Mouse (Mus musculus) kidney, embryonic 16.5 days (tissue): Measurements from ENCODE around the gene Bicral. TPM values are rescaled to one million over a fixed set of nuclear protein-coding genes. Genes with fewer than 3 reads are reported as not detected.

Experiments
- ATAC-seq: fragments of 200-750 bp; cut with Nextera tagmentation; 2 replicates; pipeline ENCODE4 v1.8.0; 2017; ENCODE audit warnings: moderate TSS enrichment; ENCODE audit not compliant: low FRiP score, low TSS enrichment
- H3K27ac ChIP-seq: fragments of 300-500 bp; sonication (generic); 2 replicates; pipeline ENCODE4 v1.5.1; 2014; ENCODE audit warnings: low read length
- H3K27me3 ChIP-seq: fragments of 300-500 bp; sonication (generic); 2 replicates; pipeline ENCODE4 v1.6.1; 2014; ENCODE audit warnings: low read length, control low read depth, mixed read lengths; ENCODE audit not compliant: insufficient read depth
- H3K36me3 ChIP-seq: fragments of 300-500 bp; sonication (generic); 2 replicates; pipeline ENCODE4 v1.6.1; 2014; ENCODE audit warnings: low read length, control low read depth, mixed read lengths; ENCODE audit not compliant: insufficient read depth
- H3K4me1 ChIP-seq: fragments of 300-500 bp; sonication (generic); 2 replicates; pipeline ENCODE4 v1.6.1; 2014; ENCODE audit warnings: low read length, control low read depth, mixed read lengths; ENCODE audit not compliant: insufficient read depth
- H3K4me2 ChIP-seq: fragments of 300-500 bp; sonication (generic); replicated peaks from 2 replicates; pipeline ENCODE4 v1.6.1; 2014; ENCODE audit warnings: low read depth, low read length
- H3K4me3 ChIP-seq: fragments of 300-500 bp; sonication (generic); 2 replicates; pipeline ENCODE4 v1.5.1; 2014; ENCODE audit warnings: mild to moderate bottlenecking, low read length
- H3K9ac ChIP-seq: fragments of 300-500 bp; sonication (generic); replicated peaks from 2 replicates; pipeline ENCODE4 v1.6.1; 2014; ENCODE audit warnings: low read length
- H3K9me3 ChIP-seq: fragments of 300-500 bp; sonication (generic); 2 replicates; pipeline ENCODE4 v1.6.1; 2016; ENCODE audit warnings: low read length, control low read depth
- WGBS: fragments of 180-500 bp; shearing (Covaris S2); extraction: QIAGEN DNeasy Blood & Tissue Kit; methylation state at CpG from one replicate; pipeline ENCODE4 v1.1.7; 2014; 5-methylcytosine and 5-hydroxymethylcytosine counted together
- polyA plus RNA-seq: library from polyadenylated mRNA; unstranded; fragments of >200 nt; fragmentation: Nextera tagmentation; extraction: Ambion mirVana; gene quantifications from 2 replicates; pipeline ENCODE4 v1.2.1, GENCODE M21; 2015

Bicral gene
- polyA plus RNA-seq, 1 experiment from 2014 or later, result 3.2 TPM

DNA sequence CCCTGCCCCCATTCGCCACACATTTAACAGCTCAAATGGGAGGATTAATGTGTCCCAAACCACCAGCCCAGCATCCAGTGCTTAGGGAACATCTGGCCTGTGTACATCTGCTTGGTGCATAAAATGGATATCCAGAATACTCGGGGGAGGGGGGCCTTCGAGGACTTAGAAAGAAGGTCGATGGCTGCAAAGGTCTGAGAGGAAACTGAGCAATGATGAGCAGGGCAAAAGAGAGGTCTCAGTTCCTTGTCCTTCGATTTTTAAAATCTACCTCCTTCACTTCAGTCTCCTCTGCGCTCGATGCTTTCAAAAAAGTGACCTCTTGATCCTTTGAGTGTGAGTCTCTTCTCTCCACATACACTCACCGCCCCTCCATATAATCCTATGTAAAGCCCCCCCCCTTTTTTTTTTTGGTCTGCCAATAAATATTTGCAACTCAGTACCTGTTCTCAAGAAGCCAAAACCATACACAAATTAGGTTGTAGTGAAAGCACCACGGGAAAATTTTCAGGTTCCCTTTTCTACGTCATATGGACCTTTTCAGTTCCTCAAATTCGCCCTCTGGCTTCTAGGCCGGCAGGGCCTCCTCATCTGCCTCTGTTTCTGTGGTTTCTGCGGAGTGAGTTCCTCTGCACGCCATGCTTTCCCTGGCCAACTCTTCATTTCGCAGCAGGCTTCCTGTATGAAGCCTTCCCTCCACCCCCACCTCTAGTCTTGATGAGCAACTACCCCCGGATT is 107.1 kb downstream of the Bicral start:
- H3K4me3 ChIP-seq, result peak overlapping the region; percentile 78
- no peaks in the 10 kb centered on the region for H3K27me3 ChIP-seq
- 0 out of 2 replicates have a peak, but pooled peaks cover 7% of the 10 kb centered on the region for H3K36me3 ChIP-seq
- peak overlapping the region; percentile 81 for H3K4me2 ChIP-seq
- H3K27ac ChIP-seq, result peak overlapping the region; percentile 92
- no peaks in the 10 kb centered on the region for H3K9me3 ChIP-seq
- H3K4me1 ChIP-seq, result peaks cover 11% of the 10 kb centered on the region
- no peak for ATAC-seq
- H3K9ac ChIP-seq, result peak overlapping the region; percentile 83
- 17% methylated on average over 16 of the region's 16 CpGs for WGBS

DNA sequence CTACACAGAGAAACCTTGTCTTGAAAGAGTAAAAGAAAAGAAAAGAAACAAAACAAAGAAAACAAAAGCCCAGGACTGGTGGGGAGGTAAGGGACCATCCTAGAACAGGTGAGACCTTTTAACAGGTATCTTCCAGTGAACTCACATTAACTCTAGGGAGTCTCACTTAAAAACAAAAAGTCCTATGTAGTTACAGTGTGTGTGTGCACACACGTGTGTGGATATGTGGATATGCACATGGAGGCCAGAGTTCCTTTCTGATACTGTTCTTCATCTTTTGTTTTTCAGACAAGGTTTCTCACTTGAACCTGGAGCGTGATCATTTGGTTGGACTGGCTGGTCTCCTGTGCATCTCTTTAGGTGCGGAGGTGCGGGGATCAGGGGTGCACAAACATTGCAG is 107.7 kb downstream of the Bicral start:
- H3K9me3 ChIP-seq, result no peaks in the 10 kb centered on the region
- H3K4me1 ChIP-seq, result peaks cover 11% of the 10 kb centered on the region
- ATAC-seq, result no peak
- no peaks in the 10 kb centered on the region for H3K27me3 ChIP-seq
- H3K4me3 ChIP-seq, result peak overlapping the region; percentile 78
- WGBS, result 81% methylated on average over 4 of the region's 4 CpGs
- no peak overlapping the region for H3K27ac ChIP-seq
- H3K9ac ChIP-seq, result peak overlapping the region; percentile 83
- peak overlapping the region; percentile 81 for H3K4me2 ChIP-seq
- H3K36me3 ChIP-seq, result 0 out of 2 replicates have a peak, but pooled peaks cover 7% of the 10 kb centered on the region

DNA sequence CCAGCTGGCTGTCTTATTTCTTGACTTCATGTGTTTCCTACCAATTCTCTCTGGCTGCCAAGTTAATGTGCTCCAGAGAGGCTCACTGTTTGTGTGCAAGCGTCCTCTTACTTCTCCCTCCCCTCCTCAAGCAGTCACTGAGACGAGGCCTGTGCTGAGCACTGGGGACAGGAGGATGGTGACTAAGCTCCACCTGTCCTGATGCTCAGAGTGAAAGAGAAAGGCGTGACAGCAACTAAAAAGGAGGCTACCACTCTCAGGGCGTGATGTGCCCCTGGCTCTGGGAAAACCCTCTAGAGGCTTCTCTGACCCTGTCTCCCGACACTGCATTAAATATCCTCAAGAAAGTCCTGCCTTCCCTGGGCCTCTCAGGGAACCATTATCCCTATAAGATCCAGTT is 109.0 kb downstream of the Bicral start:
- ATAC-seq, result no peak
- Histone ChIP-seq H3K4me2 (no peak overlapping the region), H3K9me3 (no peaks in the 10 kb centered on the region), H3K27me3 (no peaks in the 10 kb centered on the region), H3K4me1 (peaks cover 11% of the 10 kb centered on the region), H3K27ac (no peak overlapping the region), H3K4me3 (no peak overlapping the region), H3K9ac (no peak overlapping the region), H3K36me3 (0 out of 2 replicates have a peak, but pooled peaks cover 7% of the 10 kb centered on the region)
- WGBS, result 87% methylated on average over 5 of the region's 5 CpGs

Other genes with a start within 250 kb of the Bicral start
- 153 and 157 TPM in 2 replicates for gene Ptk7, start 229.0 kb downstream of the Bicral start, polyA plus RNA-seq
- gene Klc4, start 212.5 kb downstream of the Bicral start, polyA plus RNA-seq, result 49.7 and 58.0 TPM in 2 replicates
- 118 and 123 TPM in 2 replicates for gene Mrpl2, start 212.3 kb downstream of the Bicral start, polyA plus RNA-seq
- 62.2 and 68.2 TPM in 2 replicates for gene Cul7, start 208.1 kb downstream of the Bicral start, polyA plus RNA-seq
- 69.2 and 69.6 TPM in 2 replicates for gene Rrp36, start 184.1 kb downstream of the Bicral start, polyA plus RNA-seq
- gene Mea1, start 179.7 kb downstream of the Bicral start, polyA plus RNA-seq, result 162 and 172 TPM in 2 replicates
- gene Klhdc3, start 177.6 kb downstream of the Bicral start, polyA plus RNA-seq, result 137 and 141 TPM in 2 replicates
- 110 and 112 TPM in 2 replicates for gene Ppp2r5d, start 153.4 kb downstream of the Bicral start, polyA plus RNA-seq
- 26.8 and 27.4 TPM in 2 replicates for gene Pex6, start 147.0 kb downstream of the Bicral start, polyA plus RNA-seq
- 2.4 and 2.7 TPM in 2 replicates for gene Gnmt, start 129.3 kb downstream of the Bicral start, polyA plus RNA-seq
- 85.9 and 94.5 TPM in 2 replicates for gene Cnpy3, start 106.3 kb downstream of the Bicral start, polyA plus RNA-seq
- gene Ptcra, start 94.8 kb downstream of the Bicral start, polyA plus RNA-seq, result 0.22 and 0.29 TPM in 2 replicates
- gene 2310039H08Rik, start 85.8 kb downstream of the Bicral start, polyA plus RNA-seq, result 76.1 and 89.9 TPM in 2 replicates
- gene Rpl7l1, start 75.8 kb downstream of the Bicral start, polyA plus RNA-seq, result 165 and 173 TPM in 2 replicates
- gene Tbcc, start 32.2 kb upstream of the Bicral start, polyA plus RNA-seq, result 49.8 and 54.7 TPM in 2 replicates
- 0.09 and 0.14 TPM in 2 replicates for gene Prph2, start 52.0 kb upstream of the Bicral start, polyA plus RNA-seq
- gene Ubr2, start 152.1 kb upstream of the Bicral start, polyA plus RNA-seq, result 19.9 and 21.1 TPM in 2 replicates